Mouse (Mus musculus): ENCODE results near the gene Rab25.

GRCm38 (mm10) chr3:88536103-88536930 lies 11.8 kb downstream of the Rab25 start:
- TF ChIP-seq FOSL1 (IDR thresholded peaks at IDR 0.05; ENCODE audit: insufficient read depth, low read length, poor library complexity, severe bottlenecking) = no peak
- no peak for TF ChIP-seq USF1 (IDR thresholded peaks at IDR 0.05; ENCODE audit: low read depth)
- no peak for TF ChIP-seq CTCF (IDR thresholded peaks at IDR 0.05; ENCODE audit: control insufficient read depth, insufficient read depth, insufficient read length)
- no peak for TF ChIP-seq MAX (IDR thresholded peaks at IDR 0.05)
- no peak for TF ChIP-seq MYOG (IDR thresholded peaks at IDR 0.05; ENCODE audit: control insufficient read depth, extremely low read depth, insufficient read length)
- TF ChIP-seq CEBPB (IDR thresholded peaks at IDR 0.05; ENCODE audit: low read depth) = no peak

Data from C2C12 (cell line).